Mouse (Mus musculus) intestine, postnatal 0 days (tissue): ENCODE measurements at regions not wholly inside any gene's neighbourhood (a gene's known extent, or its start where the extent isn't known, plus 50 kb on each side); places are given as distances from the start of the nearest gene placed in this dataset.

Experiments
- ATAC-seq: fragments of 200-750 bp; cut with Nextera tagmentation; 2 replicates; pipeline ENCODE4 v1.8.0; 2017; ENCODE audit warnings: mild to moderate bottlenecking, moderate TSS enrichment, moderate library complexity
- H3K27ac ChIP-seq: fragments of 300-500 bp; sonication (generic); 2 replicates; pipeline ENCODE4 v1.5.1; 2014; ENCODE audit warnings: mild to moderate bottlenecking, low read depth, low read length, moderate library complexity
- H3K27me3 ChIP-seq: fragments of 300-500 bp; sonication (generic); replicated peaks from 2 replicates; pipeline ENCODE4 v1.6.1; 2014; ENCODE audit warnings: low read length, mixed read lengths; ENCODE audit not compliant: control insufficient read depth, insufficient read depth
- H3K36me3 ChIP-seq: fragments of 300-500 bp; sonication (generic); 2 replicates; pipeline ENCODE4 v1.6.1; 2014; ENCODE audit warnings: mild to moderate bottlenecking, moderate library complexity; ENCODE audit not compliant: control insufficient read depth, insufficient read depth
- H3K4me1 ChIP-seq: fragments of 300-500 bp; sonication (generic); replicated peaks from 2 replicates; pipeline ENCODE4 v1.6.1; 2014; ENCODE audit warnings: antibody characterized with exemption, low read length, mixed read lengths; ENCODE audit not compliant: control insufficient read depth, insufficient read depth
- H3K4me2 ChIP-seq: fragments of 300-500 bp; sonication (generic); replicated peaks from 2 replicates; pipeline ENCODE4 v1.6.1; 2014; ENCODE audit warnings: low read depth, mild to moderate bottlenecking, moderate library complexity
- H3K4me3 ChIP-seq: fragments of 300-500 bp; sonication (generic); 2 replicates; pipeline ENCODE4 v1.5.1; 2014; ENCODE audit warnings: low read depth, low read length
- H3K9ac ChIP-seq: fragments of 300-500 bp; sonication (generic); 2 replicates; pipeline ENCODE4 v1.6.1; 2014; ENCODE audit warnings: mild to moderate bottlenecking, low read depth, low read length
- H3K9me3 ChIP-seq: fragments of 300-500 bp; sonication (generic); 2 replicates; pipeline ENCODE4 v1.6.1; 2016; ENCODE audit warnings: mixed run types; ENCODE audit not compliant: control insufficient read depth
- CTCF ChIP-seq: sonication (generic); IDR thresholded peaks from 2 replicates; pipeline ENCODE4 v1.5.1; 2016; ENCODE audit warnings: low read depth, mild to moderate bottlenecking, control low read depth, antibody characterized with exemption, moderate library complexity
- WGBS: fragments of 180-500 bp; shearing (Covaris S2); extraction: QIAGEN DNeasy Blood & Tissue Kit; methylation state at CpG from one replicate; pipeline ENCODE4 v1.1.7; 2014; 5-methylcytosine and 5-hydroxymethylcytosine counted together

DNA sequence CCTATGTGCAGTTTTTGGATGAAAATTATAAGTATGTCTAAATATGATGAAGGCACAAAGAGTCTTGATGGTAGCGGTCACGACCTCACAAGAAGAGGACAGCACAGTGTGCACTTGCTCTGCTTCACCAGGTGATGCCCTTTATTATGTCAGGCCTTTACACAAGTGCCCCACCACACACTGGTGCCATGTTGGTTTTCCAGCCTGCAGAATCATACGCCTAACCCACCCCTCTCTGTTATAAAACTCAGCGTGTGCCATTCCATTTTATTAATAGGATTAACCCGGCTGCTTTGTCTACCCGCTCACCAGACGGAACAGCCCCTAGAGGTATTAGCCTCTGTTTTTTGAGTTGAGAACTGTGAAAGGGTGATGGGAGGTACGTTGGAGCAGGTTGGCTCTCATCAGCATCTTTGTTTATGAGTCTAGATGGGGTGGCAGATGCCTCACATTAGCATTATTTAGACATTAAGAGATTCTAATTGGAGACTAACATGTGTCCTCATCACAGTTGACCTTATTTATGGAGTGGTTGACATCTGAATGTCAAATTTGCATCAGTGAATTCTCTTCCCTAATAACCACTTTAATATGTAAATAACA, 108.3 kb upstream of the Agbl1 start:
- no peaks in the 10 kb centered on the region for H3K27me3 ChIP-seq
- no peak overlapping the region for H3K27ac ChIP-seq
- no peak overlapping the region for H3K9ac ChIP-seq
- ATAC-seq: no peak
- TF ChIP-seq CTCF: no peak
- H3K36me3 ChIP-seq: no peaks in the 10 kb centered on the region
- no peaks in the 10 kb centered on the region for H3K9me3 ChIP-seq
- H3K4me2 ChIP-seq: no peak overlapping the region
- H3K4me3 ChIP-seq: no peak overlapping the region
- WGBS: 85% methylated on average over 8 of the region's 8 CpGs
- H3K4me1 ChIP-seq: no peaks in the 10 kb centered on the region

DNA sequence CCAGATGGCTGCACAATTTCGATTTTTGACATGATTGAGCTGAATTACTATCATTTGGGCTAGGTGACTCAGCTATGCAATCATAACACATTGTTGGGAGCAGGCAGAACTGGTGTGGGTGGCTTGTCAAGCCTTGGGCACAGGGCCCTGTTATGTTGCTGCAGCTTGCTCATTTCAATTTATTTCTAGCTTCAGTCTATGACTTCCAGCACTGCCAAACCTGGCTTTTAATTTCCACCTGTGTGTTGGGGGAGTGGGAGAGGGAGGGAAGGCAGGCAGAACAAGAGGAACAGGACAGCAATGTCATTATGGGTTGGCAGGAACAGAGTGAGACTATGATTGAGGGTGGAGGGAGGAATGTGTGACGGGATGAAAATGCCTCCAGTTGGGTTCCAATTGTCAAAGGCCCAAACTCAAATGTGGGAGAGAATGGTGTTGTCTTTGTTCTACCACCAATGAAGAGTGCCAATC, 102.0 kb upstream of the Agbl1 start:
- Histone ChIP-seq H3K27me3 (no peaks in the 10 kb centered on the region), H3K36me3 (no peaks in the 10 kb centered on the region), H3K4me1 (no peaks in the 10 kb centered on the region), H3K4me2 (no peak overlapping the region), H3K9me3 (no peaks in the 10 kb centered on the region), H3K9ac (no peak overlapping the region), H3K27ac (no peak overlapping the region), H3K4me3 (no peak overlapping the region)
- 60% methylated on average over 2 of the region's 2 CpGs for WGBS
- no peak for TF ChIP-seq CTCF
- no peak for ATAC-seq

DNA sequence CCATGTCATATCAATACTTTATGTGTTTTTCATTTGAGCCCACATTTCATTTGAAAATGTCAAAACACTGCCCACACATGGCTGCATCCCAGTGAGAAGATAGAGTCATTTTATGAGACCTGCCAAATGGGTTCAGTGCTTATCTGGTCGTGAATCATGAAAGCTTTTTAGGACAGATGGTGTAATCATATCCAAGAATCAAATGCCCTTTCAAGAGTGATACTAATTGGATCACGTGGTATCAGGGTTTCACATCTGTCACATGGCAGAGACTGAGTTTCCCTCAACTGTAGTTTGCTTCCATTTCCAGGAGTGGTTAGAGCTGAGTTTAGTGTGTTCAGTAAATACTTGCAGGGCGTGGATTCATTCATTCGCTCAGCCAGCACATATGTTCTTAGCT, 87.2 kb upstream of the Agbl1 start:
- ATAC-seq: no peak
- Histone ChIP-seq H3K9ac (no peak overlapping the region), H3K27ac (no peak overlapping the region), H3K4me2 (no peak overlapping the region), H3K9me3 (no peaks in the 10 kb centered on the region), H3K4me3 (no peak overlapping the region), H3K36me3 (no peaks in the 10 kb centered on the region), H3K4me1 (no peaks in the 10 kb centered on the region), H3K27me3 (no peaks in the 10 kb centered on the region)
- TF ChIP-seq CTCF: no peak
- 72% methylated on average over 4 of the region's 4 CpGs for WGBS

DNA sequence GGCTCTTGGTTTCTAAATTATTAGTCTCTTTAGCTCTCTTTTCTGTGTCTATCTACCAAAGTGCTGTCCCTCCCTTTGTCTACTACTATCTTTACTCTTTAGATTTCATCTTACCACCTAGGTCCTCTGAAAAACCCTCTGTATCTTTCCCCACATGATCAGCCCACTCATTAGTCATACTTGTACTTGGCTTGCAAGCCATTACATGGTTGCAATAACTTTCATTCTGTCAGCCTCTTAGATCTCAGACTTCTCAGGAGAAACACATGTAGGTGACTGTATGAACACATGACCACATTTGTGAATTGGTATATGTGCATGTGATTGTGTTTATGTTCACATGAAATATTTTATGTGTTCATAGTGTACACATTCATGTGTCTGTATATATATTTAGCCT, 83.3 kb upstream of the Agbl1 start:
- Histone ChIP-seq H3K27ac (no peak overlapping the region), H3K27me3 (no peaks in the 10 kb centered on the region), H3K9ac (no peak overlapping the region), H3K36me3 (no peaks in the 10 kb centered on the region), H3K4me3 (no peak overlapping the region), H3K9me3 (no peaks in the 10 kb centered on the region), H3K4me2 (no peak overlapping the region), H3K4me1 (no peaks in the 10 kb centered on the region)
- TF ChIP-seq CTCF: no peak
- ATAC-seq: no peak

DNA sequence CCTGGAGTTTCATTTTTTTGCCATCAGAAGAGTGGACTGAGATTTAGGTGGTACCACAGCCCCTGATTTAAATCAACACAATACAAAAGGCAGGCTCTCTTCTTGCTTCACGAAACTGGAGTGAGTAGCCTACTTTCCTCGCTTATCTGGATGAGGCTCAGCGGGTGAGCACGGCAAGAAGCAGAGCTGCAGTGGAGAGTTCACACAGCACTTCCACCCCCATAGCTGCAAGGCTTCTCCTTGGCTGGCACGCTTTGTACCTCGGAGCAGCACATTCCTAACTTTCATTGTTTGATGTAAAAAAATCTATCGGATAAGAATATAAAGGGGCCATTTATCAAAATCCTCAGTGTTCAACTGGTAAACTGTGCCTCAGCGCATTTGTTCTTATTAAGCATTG, 72.8 kb upstream of the Agbl1 start:
- H3K27ac ChIP-seq: no peak overlapping the region
- 37% methylated on average over 8 of the region's 8 CpGs for WGBS
- no peaks in the 10 kb centered on the region for H3K27me3 ChIP-seq
- no peak overlapping the region for H3K4me3 ChIP-seq
- H3K9me3 ChIP-seq: no peaks in the 10 kb centered on the region
- ATAC-seq: no peak
- H3K36me3 ChIP-seq: no peaks in the 10 kb centered on the region
- no peak overlapping the region for H3K4me2 ChIP-seq
- no peak overlapping the region for H3K9ac ChIP-seq
- no peaks in the 10 kb centered on the region for H3K4me1 ChIP-seq
- no peak for TF ChIP-seq CTCF

DNA sequence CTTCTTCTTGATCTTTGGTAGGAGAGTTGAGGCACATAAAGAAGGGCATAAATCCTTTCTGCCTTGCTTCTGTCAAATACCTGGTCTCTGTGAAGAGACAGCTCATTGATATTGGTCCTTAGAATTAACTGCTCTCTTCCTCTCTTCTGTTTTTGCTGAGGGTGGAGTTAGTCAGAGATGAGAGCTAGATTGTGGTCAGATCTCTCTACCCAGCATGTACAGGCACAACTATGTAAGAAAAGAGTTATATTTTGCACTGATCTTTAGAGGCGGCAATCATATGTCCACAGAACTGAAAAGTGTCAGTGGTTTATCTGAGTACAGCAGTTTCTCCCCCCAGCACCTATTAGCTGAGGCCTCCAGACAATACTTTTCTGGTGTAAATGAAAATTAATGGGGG, 65.5 kb upstream of the Agbl1 start:
- Histone ChIP-seq H3K27ac (no peak overlapping the region), H3K9ac (no peak overlapping the region), H3K36me3 (no peaks in the 10 kb centered on the region), H3K4me2 (no peak overlapping the region), H3K4me1 (no peaks in the 10 kb centered on the region), H3K4me3 (no peak overlapping the region), H3K27me3 (no peaks in the 10 kb centered on the region), H3K9me3 (no peaks in the 10 kb centered on the region)
- no peak for TF ChIP-seq CTCF
- no peak for ATAC-seq
- WGBS: 93% methylated on average over 1 of the region's 1 CpGs
